Mouse (Mus musculus) right cerebral cortex, postnatal 25 days (tissue): Measurements from ENCODE around the gene Galnt18.

Experiments
- DNase-seq: peaks from one replicate; pipeline ENCODE4 v3.0.0; 2022

Galnt18 gene

DNA sequence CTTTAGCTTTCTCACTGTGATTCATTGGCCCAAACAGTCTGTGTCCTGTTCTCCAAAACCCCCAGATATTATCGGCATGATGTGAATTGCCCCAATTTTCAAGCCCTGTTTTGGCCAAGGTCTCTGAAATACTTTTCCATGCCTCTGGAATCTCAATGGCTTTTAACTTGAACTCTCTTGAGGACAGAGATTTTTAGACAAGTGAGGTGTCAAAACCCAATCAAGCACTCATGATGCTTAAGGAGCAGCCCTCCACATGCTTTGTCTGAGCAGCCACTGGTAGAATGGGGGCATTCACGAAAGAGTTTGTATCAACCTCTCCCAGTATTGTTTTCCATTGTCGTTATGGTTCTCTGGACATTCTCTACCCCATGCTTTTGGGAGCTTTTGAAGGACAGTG, 9.2 kb downstream of the Galnt18 start:
- DNase-seq, result no peak

DNA sequence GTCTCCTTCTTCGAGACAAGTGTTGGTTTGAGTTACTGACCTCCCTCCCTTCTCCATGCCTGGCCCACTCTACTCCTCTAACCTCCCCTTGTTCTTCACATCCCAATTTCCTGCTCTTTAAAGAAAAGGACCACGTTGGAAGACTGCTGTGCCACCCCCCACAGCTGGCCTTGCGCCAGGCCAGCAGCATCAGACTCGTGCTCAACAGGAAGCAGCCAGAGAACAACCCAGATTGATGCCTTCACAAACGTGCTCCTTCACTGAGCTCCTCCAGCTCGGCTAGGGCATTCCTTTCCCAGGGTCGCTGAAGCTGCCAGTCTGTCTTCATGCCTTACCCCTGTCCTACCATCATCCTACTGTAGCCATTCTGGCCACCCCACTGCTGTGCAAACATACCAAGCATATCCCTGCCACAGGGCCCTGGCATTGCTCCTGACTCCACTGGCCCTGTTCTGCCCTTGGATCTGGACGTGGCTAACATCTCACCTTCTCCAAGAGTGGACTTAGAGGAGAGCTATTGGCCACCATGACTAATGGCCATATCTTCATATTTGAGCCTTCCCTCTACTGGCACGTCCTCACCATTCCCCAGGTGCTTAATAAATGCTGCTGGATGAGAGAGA, 13.5 kb downstream of the Galnt18 start:
- no peak for DNase-seq

DNA sequence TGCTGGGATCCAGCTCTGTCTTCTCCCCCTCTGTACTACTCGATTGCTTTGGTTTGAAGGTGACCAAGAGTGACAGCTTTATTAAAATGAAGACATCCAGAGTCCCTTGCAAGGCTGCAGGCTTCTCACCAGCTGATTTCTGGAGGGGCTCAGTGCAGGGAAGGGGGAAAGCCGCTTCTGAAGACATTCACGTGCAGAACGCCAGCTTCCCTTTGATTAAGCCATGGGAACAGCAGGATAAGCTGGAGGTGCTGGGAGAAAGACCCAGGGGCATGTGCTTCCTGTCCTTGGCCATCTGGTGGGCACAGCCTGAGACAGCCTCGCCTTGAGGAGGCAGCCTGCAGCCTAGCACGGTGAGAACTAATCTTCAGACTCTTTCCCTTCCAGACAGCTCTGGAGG, 17.0 kb downstream of the Galnt18 start:
- DNase-seq, result no peak

DNA sequence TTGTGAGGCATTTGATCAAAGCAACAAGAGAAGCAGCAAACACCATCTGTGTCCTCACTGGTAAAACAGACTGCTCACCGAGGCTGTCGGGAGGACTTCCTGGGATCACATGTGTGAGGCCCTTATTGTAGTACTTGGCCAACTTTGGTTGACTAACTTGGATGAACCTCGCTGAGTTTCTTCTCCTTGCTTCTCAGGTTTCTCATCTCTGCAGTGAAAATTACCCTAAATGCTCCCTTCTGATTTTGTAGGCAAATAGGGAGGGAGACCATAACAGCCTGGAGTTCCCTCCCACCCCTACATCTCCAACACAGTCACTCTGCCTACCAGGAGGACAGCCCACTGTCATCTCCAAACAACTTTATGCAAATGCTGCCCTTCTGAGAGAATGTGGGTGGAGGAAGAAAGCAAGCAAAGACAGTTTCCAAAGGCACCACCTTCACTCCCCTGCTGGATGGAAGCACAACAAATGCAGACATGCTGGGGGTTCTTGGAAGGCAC, 31.2 kb downstream of the Galnt18 start:
- DNase-seq, result peak; percentile 41

DNA sequence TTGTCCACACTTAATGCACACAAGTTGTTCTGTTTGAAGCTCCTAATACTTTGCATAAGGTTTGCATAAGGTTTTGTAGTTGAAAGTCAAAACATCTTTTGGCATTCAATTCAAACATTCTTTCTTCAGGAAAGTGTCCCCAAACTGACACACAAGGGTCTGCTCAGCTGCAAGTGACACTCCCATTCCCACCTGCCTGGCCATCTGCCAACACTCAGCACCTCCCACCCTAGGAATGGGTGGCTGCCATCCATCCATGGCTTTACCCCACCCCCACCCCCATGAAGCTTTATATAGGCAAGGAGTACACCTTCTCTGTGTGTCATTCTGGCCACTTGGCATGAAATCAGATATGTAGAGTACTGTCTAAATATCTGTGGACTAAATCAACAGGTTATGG, 35.0 kb downstream of the Galnt18 start:
- no peak for DNase-seq

DNA sequence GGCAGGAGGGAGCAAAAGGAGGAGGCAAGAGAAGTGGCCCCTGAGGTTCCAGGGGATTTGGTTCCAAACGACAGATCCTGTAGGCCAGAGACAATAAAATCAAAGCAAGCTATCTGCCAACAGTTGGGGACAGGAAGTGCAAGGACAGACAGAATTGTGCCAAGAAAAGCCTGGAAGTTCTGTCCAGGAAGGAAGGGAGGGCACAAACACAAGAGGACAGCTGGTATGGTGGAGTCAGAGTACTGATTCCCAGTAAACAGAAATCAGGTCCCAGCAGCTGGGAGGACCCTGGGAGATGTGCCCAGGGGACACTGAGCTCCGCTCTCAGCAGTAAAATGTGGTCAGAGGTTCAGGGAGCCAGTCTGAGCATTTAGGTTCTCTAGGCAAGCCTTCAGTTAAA, 38.2 kb downstream of the Galnt18 start:
- no peak for DNase-seq

DNA sequence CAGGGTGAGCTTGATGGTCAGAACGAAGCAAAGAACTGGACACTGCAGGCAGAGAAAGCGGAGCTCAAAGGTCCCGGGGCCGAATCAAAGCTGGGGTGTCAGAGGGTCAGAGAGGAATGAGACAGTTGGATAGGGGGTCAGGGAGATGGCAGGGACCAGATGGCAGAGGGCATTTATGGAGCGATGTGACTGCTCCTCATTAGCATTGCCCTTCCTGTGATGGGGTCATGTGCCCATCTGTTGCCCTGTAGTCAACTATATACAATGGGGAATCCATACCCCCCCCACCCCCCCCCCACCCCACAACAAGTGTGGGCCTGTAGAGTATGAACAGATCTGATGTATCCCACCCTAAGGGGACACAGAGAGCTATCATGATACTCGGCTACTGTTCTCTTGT, 39.7 kb downstream of the Galnt18 start:
- no peak for DNase-seq

DNA sequence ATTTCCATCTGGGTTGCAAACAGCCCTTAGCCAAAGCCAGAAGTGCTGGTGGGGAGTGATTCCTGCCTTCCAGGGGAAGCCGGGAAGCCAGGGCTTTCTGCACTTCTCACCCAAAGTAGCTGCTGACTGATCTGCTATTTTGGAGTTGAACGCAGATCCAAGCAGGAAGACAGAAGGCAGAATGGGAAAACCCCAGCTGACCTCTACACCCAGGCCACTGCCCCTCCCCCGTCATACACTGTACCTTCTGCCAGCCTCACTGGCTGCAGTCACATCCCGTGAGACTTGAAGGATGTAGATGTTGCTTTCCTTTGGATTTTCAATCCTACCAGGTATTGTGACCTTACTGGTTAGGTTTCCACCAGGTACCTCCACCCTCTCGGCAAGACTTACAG, 40.4 kb downstream of the Galnt18 start:
- no peak for DNase-seq

DNA sequence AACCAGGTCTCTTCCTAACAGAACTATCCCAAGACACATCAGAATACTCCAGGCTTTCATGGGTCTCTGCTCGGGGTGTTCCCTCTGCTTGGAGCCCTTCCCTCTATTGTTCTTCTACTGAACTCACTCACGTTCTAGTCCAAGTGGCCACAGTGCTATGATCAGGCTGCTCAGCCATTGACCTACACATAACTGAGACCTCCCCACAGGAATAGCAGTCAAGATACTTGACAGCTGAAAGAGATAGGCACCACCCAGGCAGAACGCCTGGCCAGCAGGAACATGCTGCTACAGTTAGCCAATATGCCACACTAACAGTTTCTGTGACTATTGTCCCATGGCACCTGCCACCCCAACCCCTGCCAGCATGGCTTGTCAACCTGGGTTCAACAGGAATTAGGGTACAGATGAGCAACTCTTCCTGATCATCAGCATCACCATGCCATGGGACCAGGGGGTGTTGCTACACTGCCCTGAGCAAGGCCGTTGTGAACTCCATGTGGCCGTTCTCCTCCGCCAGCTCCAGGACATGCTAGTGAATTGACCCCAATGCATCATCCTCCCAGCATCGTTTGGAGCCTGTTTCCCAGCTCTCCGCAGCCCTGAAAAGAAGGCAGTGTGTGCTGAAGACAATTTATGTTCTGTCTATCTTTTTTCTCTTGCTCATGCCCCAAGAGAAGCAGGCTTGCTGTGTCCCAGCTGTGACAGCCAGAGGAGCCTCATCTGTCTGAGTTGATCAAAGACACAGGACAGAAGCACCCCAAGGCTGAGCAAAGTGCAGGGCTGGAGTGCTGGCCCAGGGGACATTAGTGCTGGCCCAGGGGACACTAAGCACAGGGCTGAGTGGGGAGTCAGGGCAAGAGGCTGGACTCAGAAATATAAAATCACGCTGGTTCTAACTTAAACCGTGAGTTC, 41.1 kb downstream of the Galnt18 start:
- DNase-seq, result no peak

DNA sequence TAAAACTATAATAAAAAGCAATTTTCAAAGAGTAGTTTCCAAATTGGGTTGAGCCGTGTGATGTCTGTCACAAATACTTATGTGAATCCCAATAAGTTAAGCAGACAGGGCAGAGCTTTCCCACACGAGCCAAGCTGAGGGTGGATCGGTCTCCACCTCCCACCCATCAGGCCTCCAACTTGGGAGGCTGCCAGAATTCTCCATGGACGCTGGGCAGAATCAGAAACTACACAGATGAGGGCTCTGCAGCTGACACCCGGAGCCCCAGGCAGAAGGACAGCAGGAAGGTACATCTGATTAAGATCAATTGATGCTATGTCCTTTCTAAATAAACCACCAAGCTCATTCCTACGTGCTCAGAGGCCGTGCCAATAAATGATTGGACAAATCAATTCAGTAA, 42.4 kb downstream of the Galnt18 start:
- DNase-seq, result no peak

DNA sequence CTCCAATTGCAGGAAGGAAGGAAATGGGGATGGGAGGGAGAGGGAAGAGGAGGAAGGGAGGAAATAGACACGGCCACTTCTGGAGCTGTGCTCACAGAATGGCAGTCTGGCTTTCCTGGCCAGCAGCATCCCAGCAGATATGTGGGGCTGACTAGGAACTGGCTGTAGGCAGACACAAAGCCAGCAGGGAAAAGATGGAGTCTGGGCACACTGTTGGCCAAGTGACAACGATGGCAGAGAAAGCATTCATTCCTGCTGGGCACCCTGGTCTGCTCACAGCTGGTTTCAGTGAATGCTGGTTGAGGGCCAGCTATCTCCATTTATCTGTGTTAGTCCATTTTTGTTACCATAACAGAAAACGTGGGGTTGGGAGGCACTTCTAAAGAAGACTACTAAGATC, 43.4 kb downstream of the Galnt18 start:
- peak; percentile 37 for DNase-seq

DNA sequence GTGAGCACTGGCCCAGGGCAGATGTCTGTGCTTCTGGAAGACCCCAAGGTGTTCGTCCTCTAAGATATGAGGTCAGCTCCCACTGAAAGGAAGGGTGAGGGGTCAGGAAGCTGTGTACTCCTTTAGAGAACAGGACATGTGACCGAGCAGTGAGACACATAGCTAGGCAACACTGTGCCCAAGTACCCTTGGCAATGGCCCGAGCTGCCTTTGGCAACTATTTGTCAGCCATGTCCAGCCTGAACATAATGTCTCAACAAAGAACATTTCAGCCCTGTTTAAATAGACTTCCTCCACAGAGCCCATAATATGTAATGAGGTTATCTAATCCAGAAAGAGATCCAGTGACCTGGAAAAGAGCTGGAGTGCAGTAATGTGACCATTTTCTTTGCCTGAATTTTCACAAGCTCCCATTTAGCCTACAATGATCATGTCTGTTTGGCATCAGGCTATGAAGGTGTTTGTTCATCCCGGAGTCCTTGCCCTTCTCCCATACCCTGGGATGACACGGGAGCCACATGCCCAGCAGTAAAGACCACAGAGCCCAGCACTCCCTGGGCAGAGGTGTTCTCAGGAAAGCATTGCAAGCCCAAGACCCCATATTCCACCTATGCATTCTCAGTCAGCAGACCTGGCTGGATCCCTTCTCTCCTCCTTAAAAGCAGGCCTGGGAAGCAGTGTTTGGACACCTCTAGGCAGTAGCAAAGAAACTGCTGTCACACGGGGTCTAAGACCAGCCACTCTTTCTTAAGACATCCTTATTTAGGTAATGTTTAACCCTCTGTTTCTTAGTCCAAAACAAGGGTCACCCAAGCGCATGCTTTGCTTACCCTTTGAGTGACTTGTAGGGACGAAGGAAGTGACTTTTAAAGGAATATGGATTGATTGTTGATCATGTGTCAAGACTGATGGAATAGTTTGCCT, 49.2 kb downstream of the Galnt18 start:
- DNase-seq, result no peak

DNA sequence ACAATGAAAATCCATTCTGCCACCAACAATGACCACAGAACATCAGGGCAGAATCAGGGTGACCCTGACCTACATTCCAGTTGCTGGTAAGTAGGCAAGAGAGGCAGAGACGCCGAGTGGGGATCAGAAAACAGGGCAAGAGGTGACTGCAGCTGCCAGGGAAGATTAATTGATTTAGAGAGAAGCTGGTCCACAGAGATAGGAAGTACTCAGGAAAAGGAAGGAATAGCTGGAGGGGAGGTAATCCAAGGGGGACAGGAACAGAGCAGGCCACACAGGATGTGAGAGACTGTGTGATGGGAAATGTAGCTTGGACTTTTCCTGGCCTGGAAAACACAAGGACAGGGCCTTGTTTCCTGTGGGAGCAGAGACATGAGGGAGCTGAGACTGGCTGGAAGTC, 52.8 kb downstream of the Galnt18 start:
- DNase-seq, result no peak

DNA sequence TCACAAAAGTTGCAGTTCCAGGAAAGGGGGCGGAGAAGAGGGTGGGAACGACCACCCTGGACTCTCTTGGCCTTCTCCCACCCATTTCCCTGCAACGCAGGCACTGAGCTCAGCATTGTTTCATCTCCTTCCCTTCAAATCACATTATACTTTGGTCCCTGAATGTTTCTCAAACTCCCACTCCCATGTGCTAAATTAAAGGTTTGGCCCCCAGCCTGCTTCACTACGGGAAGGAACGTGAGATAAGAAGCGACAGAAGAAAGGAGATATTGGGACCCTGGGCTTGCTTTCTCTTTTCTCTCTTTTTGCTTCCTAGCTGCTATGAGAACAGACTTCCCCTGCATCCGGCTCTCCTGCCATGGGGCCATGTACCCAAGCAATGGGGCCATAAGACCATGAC, 55.0 kb downstream of the Galnt18 start:
- no peak for DNase-seq

DNA sequence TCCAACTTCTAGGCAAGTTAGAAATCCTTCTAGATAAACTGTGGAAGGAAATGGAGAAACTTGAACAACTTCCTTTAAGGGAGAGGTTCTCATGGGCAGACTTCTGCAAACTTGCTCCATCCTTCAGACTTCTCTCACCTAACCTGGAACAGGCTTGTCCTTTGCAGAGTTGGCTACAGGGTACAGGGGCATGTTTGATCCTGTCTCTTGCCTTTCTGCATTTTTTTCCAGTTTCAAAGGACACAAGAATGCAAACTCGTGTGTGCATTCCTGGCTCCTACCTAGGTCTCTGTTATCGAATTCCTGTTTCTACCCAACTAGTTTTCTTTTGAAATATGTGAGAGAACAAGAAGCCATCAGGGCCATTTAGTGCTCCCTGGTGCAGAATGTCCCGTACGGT, 55.8 kb downstream of the Galnt18 start:
- no peak for DNase-seq

DNA sequence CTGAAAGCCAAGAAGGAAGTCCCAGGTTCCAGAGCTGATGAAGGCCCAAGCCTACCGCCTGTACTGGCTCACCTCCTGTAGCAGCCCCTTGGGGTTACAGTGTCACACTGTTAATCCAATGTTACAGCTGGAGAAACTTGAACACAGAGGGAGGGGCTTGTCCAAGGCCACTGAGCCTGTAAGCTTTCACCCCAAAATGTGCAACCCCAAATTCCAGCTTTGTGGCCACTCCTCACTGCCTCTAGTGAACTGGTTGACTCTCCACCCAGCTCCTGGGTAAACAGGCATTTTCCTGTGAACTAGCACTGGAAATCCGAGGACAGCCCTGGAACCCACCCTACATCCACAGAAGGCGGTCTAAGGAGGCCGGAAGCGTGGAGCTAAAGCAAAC, 58.5 kb downstream of the Galnt18 start:
- no peak for DNase-seq

DNA sequence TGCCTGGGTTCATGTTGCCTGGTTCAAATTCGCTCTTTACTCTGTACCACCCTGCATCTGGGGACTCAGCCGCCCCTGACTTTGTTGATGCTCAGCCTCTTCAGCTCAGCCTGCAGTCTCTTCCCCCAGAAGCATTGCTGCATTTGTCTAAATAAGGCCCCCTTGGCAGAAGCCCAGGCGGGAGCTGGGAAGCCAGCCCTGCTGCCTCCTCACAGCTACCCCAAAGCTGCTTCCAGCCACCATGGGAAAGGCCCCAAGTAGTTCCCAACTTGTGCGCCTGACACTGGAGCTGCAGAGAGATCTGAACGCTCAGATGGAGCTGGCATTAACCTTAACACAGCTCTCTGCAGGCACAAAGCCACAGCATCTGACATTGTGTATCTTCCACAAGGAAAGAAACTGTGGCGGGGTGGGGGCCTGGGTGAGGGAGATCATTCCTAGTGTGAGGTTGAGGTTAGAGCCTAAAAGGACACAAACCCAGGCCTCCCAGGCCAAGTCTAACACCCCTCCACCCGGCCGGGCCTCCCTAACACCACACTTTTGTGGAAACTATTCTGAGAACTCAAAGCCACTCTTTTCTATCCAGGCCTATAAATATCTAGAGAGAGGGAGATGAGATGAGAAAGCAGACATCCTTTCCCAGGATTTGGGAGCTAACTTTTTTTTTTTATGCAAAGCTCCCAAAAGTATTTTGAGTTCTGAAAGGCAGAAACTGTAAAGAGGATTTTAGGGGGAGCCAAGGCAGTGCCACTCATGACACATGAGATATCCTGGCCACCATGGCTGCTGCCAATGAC, 59.1 kb downstream of the Galnt18 start:
- DNase-seq, result peak; percentile 71

DNA sequence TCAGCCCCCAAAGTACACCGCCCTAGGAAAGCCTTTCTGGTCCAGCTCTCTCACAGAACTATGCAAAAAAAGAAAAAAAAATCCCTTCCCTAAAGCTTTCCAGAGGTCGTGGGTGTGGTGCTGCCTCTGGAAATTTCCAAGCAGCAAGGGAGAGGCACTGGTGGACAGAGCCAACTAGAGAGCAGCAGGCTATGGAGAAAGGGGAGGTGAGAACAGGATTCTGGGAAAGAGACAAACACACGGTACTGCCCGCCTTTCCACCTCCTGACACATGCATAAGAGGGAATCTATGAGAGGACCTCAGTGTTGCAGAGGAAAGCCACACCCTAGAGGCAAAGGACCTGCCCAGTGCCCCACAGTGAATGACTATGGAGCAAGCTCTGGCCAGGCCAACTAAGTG, 60.9 kb downstream of the Galnt18 start:
- no peak for DNase-seq

DNA sequence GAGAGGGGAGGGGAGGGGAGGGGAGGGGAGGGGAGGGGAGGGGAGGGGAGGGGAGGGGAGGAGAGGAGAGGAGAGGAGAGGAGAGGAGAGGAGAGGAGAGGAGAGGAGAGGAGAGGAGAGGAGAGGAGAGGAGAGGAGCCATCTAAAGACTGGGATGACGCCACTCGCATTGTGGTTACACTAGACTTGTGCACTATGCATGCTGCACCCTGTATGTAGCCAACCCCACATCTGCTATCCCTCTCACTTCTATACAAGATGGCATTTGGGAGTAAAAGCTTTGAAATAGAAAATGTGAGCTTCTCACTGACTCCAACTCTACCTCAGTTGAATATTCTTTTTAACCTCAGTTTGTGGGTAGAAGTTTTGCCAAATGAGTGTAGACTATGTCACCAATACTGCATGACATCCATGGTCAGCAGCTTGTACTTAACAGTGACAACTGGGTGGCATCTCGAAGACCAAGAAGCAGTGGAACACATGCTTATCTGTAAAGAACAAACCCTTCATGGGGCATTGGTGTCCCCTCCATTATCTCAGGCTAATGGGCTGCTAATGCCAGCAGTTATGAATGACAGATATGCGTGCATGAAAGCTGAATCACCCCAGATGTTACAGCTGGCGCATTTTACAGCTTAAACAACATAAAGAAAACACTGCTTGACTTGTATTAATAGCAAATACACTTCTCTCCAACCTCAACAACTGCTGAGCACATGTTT, 65.0 kb downstream of the Galnt18 start:
- DNase-seq, result no peak

DNA sequence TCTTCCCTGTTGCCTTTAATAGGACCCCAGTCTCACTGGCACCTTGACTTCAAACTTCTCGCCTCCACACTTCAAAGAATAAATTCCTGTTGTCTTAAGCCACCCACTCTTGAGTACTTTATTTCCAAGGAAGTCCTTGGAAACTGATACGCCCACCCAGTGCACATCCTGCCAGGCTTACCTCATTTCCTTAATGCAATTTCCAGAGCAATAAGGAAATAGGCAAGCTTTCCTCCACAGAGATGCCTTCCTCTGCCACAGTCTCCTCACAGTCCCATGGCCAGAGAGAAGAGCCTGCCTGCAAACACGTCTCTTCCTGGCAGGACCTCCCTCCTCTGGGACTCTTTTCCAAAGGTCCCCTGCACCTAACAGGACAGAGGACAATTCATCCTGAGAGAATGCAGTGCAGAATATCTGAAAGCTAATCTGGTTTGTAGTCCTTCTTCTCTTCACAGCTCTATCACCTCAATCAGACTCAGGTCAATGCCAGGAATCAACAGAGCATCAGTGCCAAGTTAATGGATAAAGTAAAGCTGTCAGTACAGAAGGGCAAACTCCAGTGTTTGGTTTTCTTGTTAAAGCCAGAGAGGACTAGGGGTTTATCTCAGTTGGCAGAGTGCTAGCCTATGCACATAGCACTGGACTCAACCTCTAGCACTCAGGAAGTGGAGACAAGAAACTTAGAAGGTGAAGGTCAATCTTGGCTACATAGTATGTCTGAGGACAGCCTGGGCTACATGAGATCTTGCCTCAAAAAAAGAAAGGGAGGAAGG, 65.8 kb downstream of the Galnt18 start:
- no peak for DNase-seq

DNA sequence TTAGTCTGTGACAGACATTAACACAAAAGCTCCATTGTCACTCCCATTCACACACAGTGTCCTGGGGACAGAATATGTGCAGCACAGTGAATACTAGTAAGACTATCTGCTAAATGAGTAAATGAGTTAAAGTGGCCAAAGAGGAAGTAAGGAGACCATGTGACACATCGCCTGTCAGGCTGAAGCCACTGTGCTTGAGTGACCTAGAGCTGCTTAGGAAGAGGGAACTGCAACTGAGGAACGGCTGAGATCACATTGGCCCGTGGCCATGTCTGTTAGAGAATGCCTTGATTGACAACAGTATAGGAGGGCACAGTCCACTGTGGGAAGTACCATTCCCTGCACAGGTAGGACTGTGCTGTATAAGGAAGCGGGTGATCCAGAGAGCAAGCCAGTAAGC, 67.0 kb downstream of the Galnt18 start:
- DNase-seq, result no peak
